In the genomic region with DNA sequence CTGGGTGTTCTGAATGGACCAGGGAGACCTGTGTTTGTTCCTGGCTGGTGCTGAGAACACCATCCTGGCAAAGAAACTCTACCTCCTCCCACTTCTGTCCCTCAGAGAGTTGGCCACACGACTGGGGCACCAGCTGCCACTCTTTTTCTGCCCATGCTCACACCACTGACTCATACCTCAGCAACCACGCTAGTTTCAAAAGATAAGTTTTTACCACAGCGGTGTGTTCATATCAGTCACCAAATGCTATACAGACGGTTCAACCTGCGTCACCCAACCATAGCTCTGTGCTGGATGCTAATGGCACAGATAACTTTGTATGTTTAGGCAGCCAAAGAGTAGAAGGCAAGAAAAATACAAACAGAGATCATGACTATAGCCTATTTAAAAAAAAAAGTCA, we compare ENCODE assay signal across 12 mouse cellular contexts.
DNase-seq lines count a peak whose midpoint lies in the region; ATAC-seq and TF ChIP-seq lines count a peak whose summit lies in the region.
"Had no signal": no experiment of that assay in that cellular context is flagged by ENCODE, and none has a peak within 500 bp of the region (broad histone marks: within the 10 kb centered on the region; RNA-seq: fewer than 3 reads in every experiment).

No protein-coding gene starts in this region.

- peaks cover 0 to 10% of the 10 kb centered on the region in 2 experiments; a peak in 2 of 4 replicates for H3K36me3 ChIP-seq in MEL (ENCODE audit: control insufficient read depth in 1 of 2, insufficient read depth in 2 of 2, low read length in 2 of 2)
- H3K36me3 ChIP-seq in liver, embryonic 11.5 days (ENCODE audit: control insufficient read depth, insufficient read depth, low read length) = no peaks in the 10 kb centered on the region
- H3K36me3 ChIP-seq: heart, embryonic 15.5 days; hindbrain, embryonic 15.5 days; kidney, embryonic 15.5 days; limb, embryonic 15.5 days had no signal

- no peaks in the 10 kb centered on the region for H3K27me3 ChIP-seq in MEL (ENCODE audit: control insufficient read depth in 1 of 2, insufficient read depth in 2 of 2, low read length in 2 of 2)
- no peaks in the 10 kb centered on the region for H3K27me3 ChIP-seq in liver, embryonic 11.5 days (replicated peaks; ENCODE audit: control insufficient read depth, insufficient read depth, low read length)
- H3K27me3 ChIP-seq: heart, embryonic 15.5 days; hindbrain, embryonic 15.5 days; kidney, embryonic 15.5 days; limb, embryonic 15.5 days had no signal

- no peak overlapping the region for H3K4me2 ChIP-seq in liver, embryonic 11.5 days
- H3K4me2 ChIP-seq: heart, embryonic 15.5 days; hindbrain, embryonic 15.5 days; kidney, embryonic 15.5 days; limb, embryonic 15.5 days had no signal

- peak; percentile 91 for TF ChIP-seq EP300 in MEL (IDR thresholded peaks at IDR 0.05; ENCODE audit: low read depth in 1 of 2, low read length in 2 of 2)

- H3K9ac ChIP-seq in MEL (ENCODE audit: control insufficient read depth, low read depth, low read length, poor library complexity, severe bottlenecking) = no peak overlapping the region
- no peak overlapping the region for H3K9ac ChIP-seq in liver, embryonic 11.5 days (ENCODE audit: low read depth, low read length)
- H3K9ac ChIP-seq: heart, embryonic 15.5 days; hindbrain, embryonic 15.5 days; kidney, embryonic 15.5 days; limb, embryonic 15.5 days had no signal

- no peak for TF ChIP-seq RAD21 in MEL (IDR thresholded peaks at IDR 0.05; ENCODE audit: low read depth, low read length)

- no peak for TF ChIP-seq CTCF in MEL (IDR thresholded peaks at IDR 0.05 in 2 of 3, conservative IDR thresholded peaks at IDR 0.05 in 1 of 3; ENCODE audit: control insufficient read depth in 1 of 3, insufficient read depth in 1 of 3, low read depth in 2 of 3, low read length in 3 of 3, poor library complexity in 1 of 3, severe bottlenecking in 1 of 3)

- H3K4me1 ChIP-seq in MEL (ENCODE audit: control insufficient read depth in 1 of 2, insufficient read depth in 2 of 2, low read length in 2 of 2) = peaks cover 7 to 16% of the 10 kb centered on the region in 2 experiments
- peaks cover 2% of the 10 kb centered on the region; the same call in 1 of the 2 replicates for H3K4me1 ChIP-seq in liver, embryonic 11.5 days (replicated peaks; ENCODE audit: control insufficient read depth, insufficient read depth, low read length)
- H3K4me1 ChIP-seq: heart, embryonic 15.5 days; hindbrain, embryonic 15.5 days; kidney, embryonic 15.5 days had no signal

- no peak for TF ChIP-seq POLR2A in MEL (IDR thresholded peaks at IDR 0.05; ENCODE audit: control insufficient read depth in 1 of 2, insufficient read depth in 1 of 2, low read depth in 1 of 2, low read length in 2 of 2, poor library complexity in 1 of 2)

- 47% methylated on average over 5 of the region's 5 CpGs for WGBS in liver, embryonic 11.5 days

- no peak overlapping the region for H3K4me3 ChIP-seq in MEL (ENCODE audit: control insufficient read depth in 1 of 2, insufficient read depth in 1 of 2, low read depth in 2 of 2, low read length in 2 of 2)
- H3K4me3 ChIP-seq in liver, embryonic 11.5 days (ENCODE audit: low read depth, low read length) = no peak overlapping the region
- H3K4me3 ChIP-seq: heart, embryonic 15.5 days; hindbrain, embryonic 15.5 days; kidney, embryonic 15.5 days; limb, embryonic 15.5 days had no signal

- DNase-seq in layer of hippocampus, adult 8-10 months (ENCODE audit: low spot score in 2 of 2) = peak; percentile 14 to 15
- no peak for DNase-seq in layer of hippocampus, postnatal 25 days (ENCODE audit: extremely low spot score in 1 of 2, low spot score in 1 of 2)
- peak; percentile 26 for DNase-seq in 416B (ENCODE audit: low read depth)
- DNase-seq in MEL (ENCODE audit: low read depth, low spot score) = peak; percentile 88
- DNase-seq in liver, embryonic 11.5 days (ENCODE audit: low spot score) = no peak
- no peak for DNase-seq in thymus, postnatal 36 days
- no peak for DNase-seq in cerebellum, postnatal 25 days
- DNase-seq in cerebellum, postnatal 14 days = no peak

- H3K27ac ChIP-seq in MEL (ENCODE audit: control insufficient read depth, low read depth, low read length) = peak overlapping the region; percentile 71
- H3K27ac ChIP-seq in liver, embryonic 11.5 days (ENCODE audit: low read depth, low read length) = peak overlapping the region; percentile 53; the same call in 1 of the 2 replicates
- H3K27ac ChIP-seq: heart, embryonic 15.5 days; hindbrain, embryonic 15.5 days; kidney, embryonic 15.5 days; limb, embryonic 15.5 days had no signal

- peak; percentile 96 for ATAC-seq in liver, embryonic 11.5 days (replicated peaks; ENCODE audit: low FRiP score)

- no peaks in the 10 kb centered on the region for H3K9me3 ChIP-seq in MEL (replicated peaks; ENCODE audit: insufficient read depth, low read length)
- H3K9me3 ChIP-seq in liver, embryonic 11.5 days (ENCODE audit: control insufficient read depth, low read length) = no peaks in the 10 kb centered on the region
- H3K9me3 ChIP-seq: heart, embryonic 15.5 days; hindbrain, embryonic 15.5 days; kidney, embryonic 15.5 days; limb, embryonic 15.5 days had no signal

- no peaks in the 10 kb centered on the region for H3K79me2 ChIP-seq in MEL (ENCODE audit: control insufficient read depth, insufficient read depth, low read length, poor library complexity)

TF ChIP-seq in MEL, 35 proteins besides CTCF, POLR2A, EP300 and RAD21:
- TF ChIP-seq GABPA (IDR thresholded peaks at IDR 0.05; ENCODE audit: low read depth, low read length) (no peak), ETS1 (IDR thresholded peaks at IDR 0.05; ENCODE audit: low read depth, low read length) (peak; percentile 93), CHD1 (IDR thresholded peaks at IDR 0.05; ENCODE audit: low read depth, low read length) (no peak), JUND (IDR thresholded peaks at IDR 0.05; ENCODE audit: low read depth, low read length) (0 out of 2 replicates have a peak, but pooled peaks have one; percentile 58), CHD2 (IDR thresholded peaks at IDR 0.05; ENCODE audit: low read length) (no peak), MAX (IDR thresholded peaks at IDR 0.05; ENCODE audit: low read length) (no peak), MXI1 (IDR thresholded peaks at IDR 0.05; ENCODE audit: low read depth, low read length) (peak; percentile 41; the same call in 1 of the 2 replicates), ZKSCAN1 (IDR thresholded peaks at IDR 0.05; ENCODE audit: low read depth, low read length) (no peak), TAL1 (IDR thresholded peaks at IDR 0.05; ENCODE audit: low read length) (peak; percentile 84), MEF2A (IDR thresholded peaks at IDR 0.05; ENCODE audit: extremely low read depth, insufficient replicate concordance, low read depth, low read length, poor library complexity, severe bottlenecking) (no peak), MYB (IDR thresholded peaks at IDR 0.05; ENCODE audit: low read depth, low read length) (peak; percentile 72), POLR2AphosphoS5 (IDR thresholded peaks at IDR 0.05; ENCODE audit: borderline replicate concordance, low read depth, low read length) (no peak), GATA1 (IDR thresholded peaks at IDR 0.05; ENCODE audit: low read depth, low read length) (peak; percentile 86), TCF12 (IDR thresholded peaks at IDR 0.05; ENCODE audit: low read depth, low read length) (peak; percentile 90), ELF1 (IDR thresholded peaks at IDR 0.05; ENCODE audit: low read depth, low read length) (no peak), KAT2A (conservative IDR thresholded peaks at IDR 0.05; ENCODE audit: low read depth, low read length) (no peak), RCOR1 (IDR thresholded peaks at IDR 0.05; ENCODE audit: low read depth, low read length) (peak; percentile 69), UBTF (IDR thresholded peaks at IDR 0.05; ENCODE audit: borderline replicate concordance, insufficient read depth, low read depth, low read length) (no peak), MYC (IDR thresholded peaks at IDR 0.05; ENCODE audit: low read depth, low read length) (peak; percentile 62; the same call in 1 of the 2 replicates), SMC3 (IDR thresholded peaks at IDR 0.05; ENCODE audit: low read depth, low read length) (peak; percentile 13; the same call in 1 of the 2 replicates), TBP (IDR thresholded peaks at IDR 0.05; ENCODE audit: low read depth, low read length) (0 out of 2 replicates have a peak, but pooled peaks have one; percentile 32), BHLHE40 (IDR thresholded peaks at IDR 0.05; ENCODE audit: borderline replicate concordance, low read depth, low read length) (peak; percentile 59; the same call in 1 of the 2 replicates), USF2 (IDR thresholded peaks at IDR 0.05; ENCODE audit: borderline replicate concordance in 1 of 2, insufficient read depth in 1 of 2, low read depth in 1 of 2, low read length in 2 of 2) (no peak), ZNF384 (IDR thresholded peaks at IDR 0.05; ENCODE audit: low read depth, low read length) (peak; percentile 58), POLR2AphosphoS2 (IDR thresholded peaks at IDR 0.05; ENCODE audit: low read length) (no peak), SIN3A (IDR thresholded peaks at IDR 0.05; ENCODE audit: low read length) (peak; percentile 61; the same call in 1 of the 2 replicates)

Comparison
In these comparisons a context has a peak if more than half of its experiments do, and no peak if none do; other contexts are left out.
1. DNase-seq: peak in layer of hippocampus, adult 8-10 months (2 of 2), 416B (single experiment) and MEL (single experiment); none in layer of hippocampus, postnatal 25 days (0 of 2), liver, embryonic 11.5 days (single experiment), thymus, postnatal 36 days (0 of 2), cerebellum, postnatal 25 days (0 of 2) and cerebellum, postnatal 14 days (0 of 2).